Mouse (Mus musculus) kidney, postnatal 0 days (tissue): ENCODE results near the gene Vmn1r173. TPM values are rescaled to one million over a fixed set of nuclear protein-coding genes. Genes with fewer than 3 reads are reported as not detected.
"Not testable (repeated sequence)": the region's sequence is repeated elsewhere in the genome, so short reads cannot be mapped to it uniquely, and the experiment has no call there.

ENCODE experiments used
- ATAC-seq: fragments of 200-750 bp; cut with Nextera tagmentation; replicated peaks from 2 replicates; pipeline ENCODE4 v1.8.0; 2017; ENCODE audit warnings: low read depth, moderate number of reproducible peaks, moderate TSS enrichment, moderate library complexity; ENCODE audit not compliant: low FRiP score
- DNase-seq: peaks from one replicate; pipeline ENCODE4 v3.0.0-alpha.2; 2016; ENCODE audit warnings: low spot score
- H3K27ac ChIP-seq: fragments of 300-500 bp; sonication (generic); 2 replicates; pipeline ENCODE4 v1.5.1; 2014; ENCODE audit warnings: mild to moderate bottlenecking
- H3K27me3 ChIP-seq: fragments of 300-500 bp; sonication (generic); 2 replicates; pipeline ENCODE4 v1.6.1; 2014; ENCODE audit warnings: low read length, mixed read lengths; ENCODE audit not compliant: insufficient read depth
- H3K36me3 ChIP-seq: fragments of 300-500 bp; sonication (generic); 2 replicates; pipeline ENCODE4 v1.6.1; 2014; ENCODE audit warnings: low read length, mixed read lengths; ENCODE audit not compliant: insufficient read depth
- H3K4me1 ChIP-seq: fragments of 300-500 bp; sonication (generic); replicated peaks from 2 replicates; pipeline ENCODE4 v1.6.1; 2014; ENCODE audit warnings: antibody characterized with exemption, low read length, mixed read lengths; ENCODE audit not compliant: insufficient read depth
- H3K4me2 ChIP-seq: fragments of 300-500 bp; sonication (generic); 2 replicates; pipeline ENCODE4 v1.6.1; 2014; ENCODE audit warnings: mild to moderate bottlenecking, low read length, moderate library complexity, mixed read lengths
- H3K4me3 ChIP-seq: fragments of 300-500 bp; sonication (generic); replicated peaks from 2 replicates; pipeline ENCODE4 v1.5.1; 2014; ENCODE audit warnings: low read depth, low read length
- H3K9ac ChIP-seq: fragments of 300-500 bp; sonication (generic); 2 replicates; pipeline ENCODE4 v1.6.1; 2014; ENCODE audit warnings: low read depth, low read length
- H3K9me3 ChIP-seq: fragments of 300-500 bp; sonication (generic); replicated peaks from 2 replicates; pipeline ENCODE4 v1.6.1; 2016; ENCODE audit warnings: low read length, inconsistent platforms, mixed read lengths
- CTCF ChIP-seq: IDR thresholded peaks from 2 replicates; pipeline ENCODE4 v1.5.1; 2016; ENCODE audit warnings: antibody characterized with exemption, low read depth, mild to moderate bottlenecking, moderate library complexity
- WGBS: fragments of 180-500 bp; shearing (Covaris S2); extraction: QIAGEN DNeasy Blood & Tissue Kit; methylation state at CpG from one replicate; pipeline ENCODE4 v1.1.7; 2014; 5-methylcytosine and 5-hydroxymethylcytosine counted together
- polyA plus RNA-seq: library from polyadenylated mRNA; unstranded; fragments of >200 nt; fragmentation: Nextera tagmentation; extraction: Ambion mirVana; gene quantifications from 2 replicates; pipeline ENCODE4 v1.2.1, GENCODE M21; 2015

Gene Vmn1r173
- polyA plus RNA-seq: not detected in 2 replicates

- not testable (repeated sequence) for H3K4me2 ChIP-seq
Measured at GRCm38 (mm10) chr7:23700403-23700802, at the start of gene Vmn1r173. Gene Vmn1r173, plus strand, starts transcription at chr7:23700703.

GRCm38 (mm10) chr7:23658016-23658415 lies 42.5 kb upstream of the Vmn1r173 start, which contains the start of gene Vmn1r172:
Gene Vmn1r172, plus strand, starts transcription at chr7:23658316.
- Histone ChIP-seq H3K9ac (no peak within 1 kb of the TSS), H3K27me3 (no peaks in the 10 kb centered on the region), H3K4me1 (no peaks in the 10 kb centered on the region), H3K27ac (no peak within 1 kb of the TSS), H3K36me3 (no peaks in the 10 kb centered on the region), H3K9me3 (no peaks in the 10 kb centered on the region), H3K4me3 (no peak within 1 kb of the TSS), H3K4me2 (no peak within 1 kb of the TSS)
- no peak for TF ChIP-seq CTCF
- DNase-seq: no peak
- 70% methylated on average over 2 of the region's 2 CpGs for WGBS
- ATAC-seq: no peak

More at GRCm38 (mm10) chr7:23700403-23700802, at the start of gene Vmn1r173:
- not testable (repeated sequence) for ATAC-seq, H3K27me3 ChIP-seq, H3K4me1 ChIP-seq, H3K9ac ChIP-seq, H3K9me3 ChIP-seq, H3K36me3 ChIP-seq, H3K27ac ChIP-seq, DNase-seq, H3K4me3 ChIP-seq
- WGBS: 57% methylated on average over 1 of the region's 1 CpGs

GRCm38 (mm10) chr7:23751970-23752369 lies 51.5 kb downstream of the Vmn1r173 start, which contains the start of gene Vmn1r174:
Gene Vmn1r174, plus strand, starts transcription at chr7:23752270.
- H3K27ac ChIP-seq, H3K4me2 ChIP-seq, ATAC-seq, H3K36me3 ChIP-seq, H3K9ac ChIP-seq, H3K9me3 ChIP-seq, H3K27me3 ChIP-seq, DNase-seq, H3K4me3 ChIP-seq, H3K4me1 ChIP-seq: not testable (repeated sequence)
- WGBS: 52% methylated on average over 1 of the region's 1 CpGs

Other genes starting within 250 kb of the Vmn1r173 start
- gene Vmn1r167, start 193.5 kb upstream of the Vmn1r173 start, polyA plus RNA-seq: not detected in 2 replicates
- gene Vmn1r168, start 161.0 kb upstream of the Vmn1r173 start, polyA plus RNA-seq: not detected in 2 replicates
- gene Vmn1r169, start 125.2 kb upstream of the Vmn1r173 start, polyA plus RNA-seq: not detected in 2 replicates
- not detected in 2 replicates for gene Vmn1r170, start 94.5 kb upstream of the Vmn1r173 start, polyA plus RNA-seq
- gene Vmn1r171, start 70.0 kb upstream of the Vmn1r173 start, polyA plus RNA-seq: not detected in 2 replicates
- gene Vmn1r172, start 42.4 kb upstream of the Vmn1r173 start, polyA plus RNA-seq: not detected in 2 replicates
- gene Vmn1r174, start 51.6 kb downstream of the Vmn1r173 start, polyA plus RNA-seq: not detected in 2 replicates
- not detected in 2 replicates for gene Vmn1r175, start 109.9 kb downstream of the Vmn1r173 start, polyA plus RNA-seq
- gene Vmn1r176, start 136.7 kb downstream of the Vmn1r173 start, polyA plus RNA-seq: not detected in 2 replicates
- not detected in 2 replicates for gene Vmn1r177, start 165.7 kb downstream of the Vmn1r173 start, polyA plus RNA-seq
- gene Vmn1r178, start 191.3 kb downstream of the Vmn1r173 start, polyA plus RNA-seq: not detected in 2 replicates
- gene Vmn1r179, start 226.3 kb downstream of the Vmn1r173 start, polyA plus RNA-seq: not detected in 2 replicates
- not detected in 2 replicates for gene Vmn1r180, start 249.9 kb downstream of the Vmn1r173 start, polyA plus RNA-seq